Mouse (Mus musculus) Patski (cell line): ENCODE measurements around the gene Eno2. TPM values are rescaled to one million over a fixed set of nuclear protein-coding genes. Genes with fewer than 3 reads are reported as not detected.

Experiments
- ATAC-seq: fragments of 100-300 bp; one replicate; pipeline ENCODE4 v1.8.0; 2021
- CTCF ChIA-PET: fragments of 350-600 bp; sonication (Branson Sonifier 250); formaldehyde crosslinking; loops from one replicate; lab custom pipeline; 2022; ENCODE audit warnings: inconsistent platforms; lab: Charles Lee
- POLR2A ChIA-PET: fragments of 350-600 bp; sonication (Branson Sonifier 250); formaldehyde crosslinking; loops from one replicate; lab custom pipeline; 2022; ENCODE audit warnings: antibody characterized with exemption, inconsistent platforms; lab: Charles Lee
- DNase-seq: peaks from one replicate; pipeline ENCODE4 v3.0.0-alpha.2; 2011; ENCODE audit warnings: low read depth, low spot score
- H3K27me3 ChIP-seq: fragments of 371-371 bp; one replicate; pipeline ENCODE4 v1.5.1; 2021
- CTCF ChIP-seq: fragments of 100-300 bp; IDR thresholded peaks from one replicate; pipeline ENCODE4 v1.5.1; 2021
- in situ Hi-C: fragments of 300-500 bp; cut with MboI; formaldehyde crosslinking; loops from 3 replicates; pipeline ENCODE4 v1.11.1; 2018; ENCODE audit warnings: low pct_unique_long_range_greater_than_20kb, mixed read lengths
- polyA plus RNA-seq: library from polyadenylated mRNA; unstranded; gene quantifications from one replicate; pipeline ENCODE4 v1.2.3, GENCODE M21; 2021

Eno2 gene
- polyA plus RNA-seq, 1 experiment from 2014 or later: 25.8 TPM

GRCm38 (mm10) chr6:124755831-124756595, 13.5 kb downstream of the Eno2 start, which contains the start of the genes Gm45234 and Atn1:
Gene Gm45234 (minus strand): TSS chr6:124756021.
Gene Atn1 (minus strand): TSS chr6:124756524.
- TF ChIP-seq CTCF: no peak
- ChIA-PET CTCF (interaction anchor here (2.0 kb wide), 1 partner anchor 11 kb away, joined by 13 read pairs; no protein-coding TSS in a partner anchor), POLR2A (interaction anchor here (1.7 to 2.5 kb wide), 3 partner anchors 11 to 15 kb away, joined by 6 to 15 read pairs (median 10); partner anchors contain the start of gene Grcc10)
- in situ Hi-C loops: loop anchor here (25.0 kb wide), 1 partner anchor 269 kb away; the partner anchor contains the start of gene C1rl
- H3K27me3 ChIP-seq: no peaks in the 10 kb centered on the region
- ATAC-seq (peak; percentile 53), DNase-seq (no peak)

GRCm38 (mm10) chr6:124755306-124755705, 14.2 kb downstream of the Eno2 start:
- no peak for ATAC-seq
- POLR2A ChIA-PET: interaction anchor here (1.7 to 2.0 kb wide), 2 partner anchors 10 to 14 kb away, joined by 6 to 10 read pairs; partner anchors contain the start of gene Grcc10
- TF ChIP-seq CTCF: no peak
- no peaks in the 10 kb centered on the region for H3K27me3 ChIP-seq
- CTCF ChIA-PET: interaction anchor here (2.0 kb wide), 1 partner anchor 11 kb away, joined by 13 read pairs; no protein-coding TSS in a partner anchor
- in situ Hi-C loops: loop anchor here (25.0 kb wide), 1 partner anchor 268 kb away; the partner anchor contains the start of gene C1rl
- DNase-seq: no peak

GRCm38 (mm10) chr6:124753861-124754260, 15.6 kb downstream of the Eno2 start:
- in situ Hi-C loops: loop anchor here (25.0 kb wide), 1 partner anchor 267 kb away; the partner anchor contains the start of gene C1rl
- ATAC-seq: no peak
- ChIA-PET CTCF (no interaction called here), POLR2A (interaction anchor here (1.0 to 2.0 kb wide), 2 partner anchors 12 to 52 kb away, joined by 3 to 6 read pairs; partner anchors contain the start of gene Grcc10)
- DNase-seq: no peak
- no peak for TF ChIP-seq CTCF
- H3K27me3 ChIP-seq: no peaks in the 10 kb centered on the region

- ChIA-PET CTCF (no interaction called here), POLR2A (no interaction called here)
- in situ Hi-C loops: loop anchor here (25.0 kb wide), 1 partner anchor 263 kb away; the partner anchor contains the start of gene C1rl
- DNase-seq (no peak), ATAC-seq (no peak)
- TF ChIP-seq CTCF: no peak
- no peaks in the 10 kb centered on the region for H3K27me3 ChIP-seq
Observed at GRCm38 (mm10) chr6:124750405-124750804, 19.1 kb downstream of the Eno2 start.

- POLR2A ChIA-PET: no interaction called here
- H3K27me3 ChIP-seq: no peaks in the 10 kb centered on the region
- DNase-seq (no peak), ATAC-seq (no peak)
- in situ Hi-C loops: no loop called here
- CTCF ChIA-PET: interaction anchor here (1.2 kb wide), 1 partner anchor 106 kb away, joined by 3 read pairs; no protein-coding TSS in a partner anchor
- no peak for TF ChIP-seq CTCF
Observed at GRCm38 (mm10) chr6:124746654-124747632, 22.5 kb downstream of the Eno2 start.

GRCm38 (mm10) chr6:124746296-124746605, 23.2 kb downstream of the Eno2 start:
- CTCF ChIA-PET: no interaction called here
- ATAC-seq: no peak
- no peak for DNase-seq
- in situ Hi-C loops: no loop called here
- POLR2A ChIA-PET: interaction anchor here (3.6 kb wide), 1 partner anchor 12 kb away, joined by 25 read pairs; no protein-coding TSS in a partner anchor
- H3K27me3 ChIP-seq: no peaks in the 10 kb centered on the region
- TF ChIP-seq CTCF: no peak

GRCm38 (mm10) chr6:124745490-124746295, 23.8 kb downstream of the Eno2 start:
- ChIA-PET POLR2A (interaction anchor here (1.0 to 3.6 kb wide), 4 partner anchors 10 to 63 kb away, joined by 3 to 25 read pairs (median 8); partner anchors contain the start of genes Gm45234 and Spsb2), CTCF (interaction anchor here (1.4 to 2.6 kb wide), 4 partner anchors 9 to 52 kb away, joined by 3 to 19 read pairs (median 8); partner anchors contain the start of genes Emg1, Gm45234 and Phb2)
- in situ Hi-C loops: no loop called here
- no peaks in the 10 kb centered on the region for H3K27me3 ChIP-seq
- ATAC-seq (peak; percentile 63), DNase-seq (peak; percentile 61)
- no peak for TF ChIP-seq CTCF

GRCm38 (mm10) chr6:124744755-124745321, 24.6 kb downstream of the Eno2 start:
- in situ Hi-C loops: no loop called here

More at GRCm38 (mm10) chr6:124744755-124745321, 24.6 kb downstream of the Eno2 start:
- ChIA-PET POLR2A (interaction anchor here (1.0 to 3.6 kb wide), 4 partner anchors 10 to 64 kb away, joined by 3 to 25 read pairs (median 8); partner anchors contain the start of genes Gm45234 and Spsb2), CTCF (interaction anchor here (1.4 to 2.6 kb wide), 5 partner anchors 10 to 103 kb away, joined by 3 to 19 read pairs (median 4); partner anchors contain the start of genes Emg1, Gm45234 and Phb2)
- ATAC-seq (no peak), DNase-seq (no peak)
- TF ChIP-seq CTCF: no peak
- no peaks in the 10 kb centered on the region for H3K27me3 ChIP-seq
